Mouse (Mus musculus): ENCODE measurements around the gene Cdk5. TPM values are rescaled to one million over a fixed set of nuclear protein-coding genes. Genes with fewer than 3 reads are reported as not detected.
"Not testable (repeated sequence)": the region's sequence is repeated elsewhere in the genome, so short reads cannot be mapped to it uniquely, and the experiment has no call there.

The Cdk5 gene
- polyA plus RNA-seq, 1 experiment from 2014 or later: 114 TPM

- no peaks in the 10 kb centered on the region for H3K27me3 ChIP-seq
- no peak overlapping the region for H3K9ac ChIP-seq (replicated peaks)
- WGBS: 79% methylated on average over 2 of the region's 2 CpGs
- H3K9me3 ChIP-seq: no peaks in the 10 kb centered on the region
- no peak for ATAC-seq (replicated peaks)
- no peak overlapping the region for H3K27ac ChIP-seq (replicated peaks)
- H3K4me1 ChIP-seq: no peaks in the 10 kb centered on the region
- peaks cover 8% of the 10 kb centered on the region for H3K36me3 ChIP-seq
- H3K4me2 ChIP-seq (replicated peaks): no peak overlapping the region
- no peak overlapping the region for H3K4me3 ChIP-seq
Measured at GRCm38 (mm10) chr5:24409466-24409865, 13.9 kb downstream of the Cdk5 start.

- H3K4me3 ChIP-seq: no peak overlapping the region
- H3K27me3 ChIP-seq: no peaks in the 10 kb centered on the region
- no peak overlapping the region for H3K27ac ChIP-seq (replicated peaks)
- H3K4me1 ChIP-seq: no peaks in the 10 kb centered on the region
- ATAC-seq (replicated peaks): no peak
- WGBS: 93% methylated on average over 13 of the region's 13 CpGs
- H3K4me2 ChIP-seq (replicated peaks): no peak overlapping the region
- H3K36me3 ChIP-seq: peaks cover 8% of the 10 kb centered on the region
- no peak overlapping the region for H3K9ac ChIP-seq (replicated peaks)
- no peaks in the 10 kb centered on the region for H3K9me3 ChIP-seq
Measured at GRCm38 (mm10) chr5:24408651-24409050, 14.7 kb downstream of the Cdk5 start.

- H3K4me2 ChIP-seq (replicated peaks): no peak overlapping the region
- peaks cover 14% of the 10 kb centered on the region for H3K36me3 ChIP-seq
- H3K27ac ChIP-seq (replicated peaks): no peak overlapping the region
- H3K9me3 ChIP-seq: no peaks in the 10 kb centered on the region
- no peak overlapping the region for H3K9ac ChIP-seq (replicated peaks)
- no peak overlapping the region for H3K4me3 ChIP-seq
- ATAC-seq (replicated peaks): no peak
- 76% methylated on average over 3 of the region's 3 CpGs for WGBS
- H3K4me1 ChIP-seq: no peaks in the 10 kb centered on the region
- no peaks in the 10 kb centered on the region for H3K27me3 ChIP-seq
Measured at GRCm38 (mm10) chr5:24405389-24405876, 17.9 kb downstream of the Cdk5 start.

- H3K27me3 ChIP-seq: no peaks in the 10 kb centered on the region
- H3K9me3 ChIP-seq: no peaks in the 10 kb centered on the region
- no peak overlapping the region for H3K4me3 ChIP-seq
- H3K4me1 ChIP-seq: no peaks in the 10 kb centered on the region
- no peak overlapping the region for H3K27ac ChIP-seq (replicated peaks)
- no peak overlapping the region for H3K9ac ChIP-seq (replicated peaks)
- WGBS: 83% methylated on average over 6 of the region's 6 CpGs
- H3K36me3 ChIP-seq: peaks cover 14% of the 10 kb centered on the region
- H3K4me2 ChIP-seq (replicated peaks): no peak overlapping the region
- no peak for ATAC-seq (replicated peaks)
Measured at GRCm38 (mm10) chr5:24404594-24405360, 18.6 kb downstream of the Cdk5 start.

- Histone ChIP-seq H3K36me3 (peaks cover 6% of the 10 kb centered on the region), H3K4me1 (no peaks in the 10 kb centered on the region), H3K27me3 (no peaks in the 10 kb centered on the region), H3K27ac (replicated peaks) (no peak overlapping the region), H3K9me3 (no peaks in the 10 kb centered on the region), H3K4me3 (no peak overlapping the region), H3K4me2 (replicated peaks) (no peak overlapping the region), H3K9ac (replicated peaks) (no peak overlapping the region)
- ATAC-seq (replicated peaks): no peak
- WGBS: 61% methylated on average over 9 of the region's 9 CpGs
Measured at GRCm38 (mm10) chr5:24401969-24402368, 21.4 kb downstream of the Cdk5 start.

- no peaks in the 10 kb centered on the region for H3K27me3 ChIP-seq
- H3K27ac ChIP-seq (replicated peaks): no peak overlapping the region
- no peak for ATAC-seq (replicated peaks)
- no peak overlapping the region for H3K9ac ChIP-seq (replicated peaks)
- H3K36me3 ChIP-seq: peaks cover 6% of the 10 kb centered on the region
- H3K4me3 ChIP-seq: no peak overlapping the region
- H3K9me3 ChIP-seq: no peaks in the 10 kb centered on the region
- no peaks in the 10 kb centered on the region for H3K4me1 ChIP-seq
- no peak overlapping the region for H3K4me2 ChIP-seq (replicated peaks)
- 91% methylated on average over 5 of the region's 5 CpGs for WGBS
Measured at GRCm38 (mm10) chr5:24400911-24401605, 22.3 kb downstream of the Cdk5 start.

GRCm38 (mm10) chr5:24400362-24400761 is 23.0 kb downstream of the Cdk5 start:
- Histone ChIP-seq H3K4me1 (peaks cover under 1% of the 10 kb centered on the region; the same call in 1 of the 2 replicates), H3K9me3 (no peaks in the 10 kb centered on the region), H3K27ac (replicated peaks) (no peak overlapping the region), H3K4me2 (replicated peaks) (no peak overlapping the region), H3K36me3 (peaks cover 6% of the 10 kb centered on the region; the same call in 1 of the 2 replicates), H3K4me3 (no peak overlapping the region), H3K9ac (replicated peaks) (no peak overlapping the region), H3K27me3 (no peaks in the 10 kb centered on the region)
- WGBS: 91% methylated on average over 11 of the region's 11 CpGs
- ATAC-seq (replicated peaks): no peak

- Histone ChIP-seq H3K4me2 (replicated peaks) (no peak overlapping the region), H3K9me3 (no peaks in the 10 kb centered on the region), H3K4me1 (peaks cover 7% of the 10 kb centered on the region; the same call in 1 of the 2 replicates), H3K36me3 (peaks cover 6% of the 10 kb centered on the region; the same call in 1 of the 2 replicates), H3K9ac (replicated peaks) (no peak overlapping the region), H3K27ac (replicated peaks) (no peak overlapping the region), H3K4me3 (no peak overlapping the region), H3K27me3 (no peaks in the 10 kb centered on the region)
- no peak for ATAC-seq (replicated peaks)
- 91% methylated on average over 10 of the region's 10 CpGs for WGBS
Measured at GRCm38 (mm10) chr5:24399686-24400085, 23.6 kb downstream of the Cdk5 start.

- H3K9me3 ChIP-seq; H3K9ac ChIP-seq (replicated peaks); H3K4me3 ChIP-seq; H3K36me3 ChIP-seq; H3K27ac ChIP-seq (replicated peaks); ATAC-seq (replicated peaks); H3K4me2 ChIP-seq (replicated peaks); H3K27me3 ChIP-seq: not testable (repeated sequence)
- 95% methylated on average over 6 of the region's 6 CpGs for WGBS
- H3K4me1 ChIP-seq: peaks cover 12% of the 10 kb centered on the region; the same call in 1 of the 2 replicates
Measured at GRCm38 (mm10) chr5:24396254-24396653, 27.1 kb downstream of the Cdk5 start.

GRCm38 (mm10) chr5:24394165-24394894 is 29.0 kb downstream of the Cdk5 start:
- Histone ChIP-seq H3K36me3 (no peaks in the 10 kb centered on the region), H3K4me3 (peak overlapping the region; percentile 68), H3K9me3 (no peaks in the 10 kb centered on the region), H3K4me2 (replicated peaks) (peak overlapping the region; percentile 48), H3K27ac (replicated peaks) (peak overlapping the region; percentile 85), H3K9ac (replicated peaks) (peak overlapping the region; percentile 51), H3K27me3 (peaks cover 8% of the 10 kb centered on the region; the same call in 1 of the 2 replicates), H3K4me1 (peaks cover 12% of the 10 kb centered on the region; the same call in 1 of the 2 replicates)
- ATAC-seq (replicated peaks): peak; percentile 97
- 2% methylated on average over 36 of the region's 36 CpGs for WGBS

GRCm38 (mm10) chr5:24393392-24393997 is 29.8 kb downstream of the Cdk5 start, which contains the start of gene Abcb8:
Gene Abcb8 (plus strand): TSS chr5:24393663.
- no peak for ATAC-seq (replicated peaks)
- H3K4me1 ChIP-seq: peaks cover 12% of the 10 kb centered on the region
- WGBS: 21% methylated on average over 7 of the region's 7 CpGs

More at GRCm38 (mm10) chr5:24393392-24393997, 29.8 kb downstream of the Cdk5 start, which contains the start of gene Abcb8:
- H3K36me3 ChIP-seq: no peaks in the 10 kb centered on the region
- peaks cover 14% of the 10 kb centered on the region; the same call in 1 of the 2 replicates for H3K27me3 ChIP-seq
- peak within 1 kb of the TSS; percentile 48 for H3K4me2 ChIP-seq (replicated peaks)
- peak within 1 kb of the TSS; percentile 51 for H3K9ac ChIP-seq (replicated peaks)
- H3K27ac ChIP-seq (replicated peaks): peak within 1 kb of the TSS; percentile 85
- H3K9me3 ChIP-seq: no peaks in the 10 kb centered on the region
- H3K4me3 ChIP-seq: peak within 1 kb of the TSS; percentile 68

Data from forebrain, embryonic 15.5 days (tissue).